Mouse (Mus musculus): ENCODE results near the gene Vamp1.
"Not testable (repeated sequence)": the region's sequence is repeated elsewhere in the genome, so short reads cannot be mapped to it uniquely, and the experiment has no call there.

Vamp1 gene

DNA sequence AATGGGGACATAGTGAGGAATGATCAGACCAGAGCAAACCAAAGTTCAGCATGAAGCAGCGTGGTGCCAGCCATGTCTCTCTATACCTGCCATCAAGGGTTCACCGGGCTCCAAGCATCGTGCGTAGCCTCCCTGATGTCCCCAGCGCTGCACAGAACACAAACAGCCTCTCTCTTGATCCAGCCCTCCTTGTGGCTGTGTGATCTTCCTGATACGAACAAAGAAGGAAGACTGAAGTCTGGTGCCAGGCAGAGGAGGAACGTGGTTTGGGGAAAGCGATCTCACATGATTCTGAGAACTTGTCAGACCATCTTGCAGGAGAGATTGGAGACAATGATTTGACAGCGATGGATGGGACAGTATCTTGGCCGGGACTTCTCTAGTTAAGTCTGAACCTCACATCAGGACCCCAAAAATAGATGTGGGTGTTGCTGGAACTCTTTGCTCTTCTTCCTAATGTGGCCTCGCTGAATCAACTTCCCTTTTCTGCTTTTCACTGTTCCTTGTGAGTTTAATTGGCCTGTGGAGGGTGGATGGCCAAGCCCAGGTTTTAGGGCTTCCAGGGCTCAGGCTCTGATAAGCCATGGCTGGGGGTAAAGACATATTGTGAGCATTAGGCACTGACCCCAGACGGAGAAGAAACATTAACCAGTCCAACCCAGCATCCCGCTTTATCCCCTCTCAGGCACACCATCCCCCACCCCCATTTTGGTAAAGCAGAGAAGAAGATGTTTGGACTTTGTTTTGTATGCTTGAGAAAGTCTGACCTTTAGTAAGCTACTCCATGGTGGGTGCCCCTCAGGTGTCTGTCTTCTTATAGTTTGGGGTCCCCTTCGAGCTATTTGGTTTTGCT lies 38.7 kb downstream of the Vamp1 start:
- DNase-seq = no peak

DNA sequence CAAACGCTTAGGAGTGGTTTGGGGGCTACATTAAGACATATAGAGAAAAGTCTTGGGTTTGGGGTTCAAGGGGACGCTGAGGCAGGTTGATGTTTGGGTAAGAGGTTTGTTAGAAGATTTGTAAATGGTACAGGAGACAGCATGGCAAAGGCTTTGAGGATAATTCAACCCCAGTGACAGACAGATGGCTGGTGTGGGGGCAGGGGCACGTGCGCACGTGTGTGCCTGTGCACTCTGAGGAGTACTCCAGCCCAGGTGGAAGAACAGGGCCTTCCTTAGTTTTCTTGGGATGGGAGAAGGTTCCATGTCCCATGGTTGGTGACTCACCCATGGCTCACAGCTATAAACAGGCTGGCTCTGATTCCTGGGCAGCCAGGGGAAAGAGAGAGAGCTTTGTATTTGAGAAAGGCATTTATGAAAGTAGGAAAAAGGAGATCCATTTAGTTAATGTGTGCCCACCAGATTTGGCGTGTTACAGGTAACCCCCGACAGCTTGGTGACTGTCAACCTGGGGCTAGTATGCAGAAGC lies 40.2 kb downstream of the Vamp1 start:
- no peak for DNase-seq

GRCm38 (mm10) chr6:125256222-125256966 lies 41.0 kb downstream of the Vamp1 start:
- peak; percentile 26 for DNase-seq

- DNase-seq = no peak
Observed at GRCm38 (mm10) chr6:125260006-125260555, 44.7 kb downstream of the Vamp1 start.

- no peak for DNase-seq
Observed at GRCm38 (mm10) chr6:125264219-125264618, 48.9 kb downstream of the Vamp1 start.

DNA sequence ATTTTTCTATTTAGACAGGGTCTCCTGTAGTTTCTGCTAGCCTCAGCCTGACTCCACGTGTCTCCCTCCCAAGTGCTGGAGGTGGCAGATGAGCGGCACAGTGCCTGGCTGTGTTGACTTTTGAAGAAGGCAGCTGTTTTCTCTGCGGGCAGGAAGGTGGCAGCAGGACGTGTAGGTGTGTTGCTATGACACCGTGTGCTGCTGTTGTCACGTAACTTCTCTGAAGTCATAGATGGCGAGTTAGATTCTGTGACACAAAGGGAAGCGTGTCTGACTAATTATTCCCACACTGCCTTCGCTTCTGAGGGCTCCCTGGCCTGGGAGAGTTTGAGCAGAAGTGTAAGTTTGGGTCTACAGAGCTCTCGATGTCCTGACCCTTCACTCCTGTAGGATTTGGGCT lies 49.9 kb downstream of the Vamp1 start:
- no peak for DNase-seq

- DNase-seq = no peak
Observed at GRCm38 (mm10) chr6:125266091-125266490, 50.7 kb downstream of the Vamp1 start.

GRCm38 (mm10) chr6:125266600-125266999 lies 51.2 kb downstream of the Vamp1 start:
- not testable (repeated sequence) for DNase-seq

GRCm38 (mm10) chr6:125267469-125267868 lies 52.1 kb downstream of the Vamp1 start:
- DNase-seq = no peak

- no peak for DNase-seq
Observed at GRCm38 (mm10) chr6:125268799-125269198, 53.4 kb downstream of the Vamp1 start.

DNA sequence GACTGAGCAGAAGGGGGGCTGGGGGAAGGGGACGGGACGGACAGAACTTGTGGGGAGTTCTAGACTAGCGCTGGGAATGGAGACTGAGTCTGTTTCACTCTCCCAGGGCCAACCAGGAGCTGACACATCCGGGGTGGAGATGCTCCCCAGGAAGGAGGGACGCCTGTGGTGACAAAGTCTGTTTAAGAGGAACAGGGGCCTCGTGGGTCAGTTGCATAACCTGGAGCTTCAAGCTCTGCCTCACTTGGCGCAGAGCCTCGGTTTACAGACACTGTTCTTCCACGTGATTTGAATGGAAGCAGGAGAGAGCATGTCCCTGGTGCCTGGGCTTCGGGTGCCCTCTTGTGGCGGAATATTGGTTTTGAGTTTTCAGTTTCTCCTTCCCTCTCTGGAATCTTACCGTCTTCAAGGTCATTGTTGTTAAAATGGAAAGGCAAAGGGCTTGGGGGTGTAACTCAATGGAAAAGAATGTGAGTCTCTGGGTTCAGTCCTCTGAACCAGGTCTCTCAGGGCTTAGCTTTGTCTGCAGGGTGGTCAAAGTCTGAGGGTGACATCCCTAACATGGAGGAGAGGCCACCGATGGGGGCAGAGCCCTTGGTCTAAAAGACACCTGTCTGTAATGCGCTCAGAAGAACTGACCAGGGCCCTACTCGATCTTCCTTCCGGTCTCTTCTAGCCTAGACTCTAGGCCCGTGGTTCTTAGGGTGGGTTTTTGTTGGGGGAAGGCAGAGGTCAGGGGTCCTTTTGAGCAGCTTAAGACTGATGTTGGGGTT lies 56.3 kb downstream of the Vamp1 start:
- DNase-seq = peak; percentile 95

DNA sequence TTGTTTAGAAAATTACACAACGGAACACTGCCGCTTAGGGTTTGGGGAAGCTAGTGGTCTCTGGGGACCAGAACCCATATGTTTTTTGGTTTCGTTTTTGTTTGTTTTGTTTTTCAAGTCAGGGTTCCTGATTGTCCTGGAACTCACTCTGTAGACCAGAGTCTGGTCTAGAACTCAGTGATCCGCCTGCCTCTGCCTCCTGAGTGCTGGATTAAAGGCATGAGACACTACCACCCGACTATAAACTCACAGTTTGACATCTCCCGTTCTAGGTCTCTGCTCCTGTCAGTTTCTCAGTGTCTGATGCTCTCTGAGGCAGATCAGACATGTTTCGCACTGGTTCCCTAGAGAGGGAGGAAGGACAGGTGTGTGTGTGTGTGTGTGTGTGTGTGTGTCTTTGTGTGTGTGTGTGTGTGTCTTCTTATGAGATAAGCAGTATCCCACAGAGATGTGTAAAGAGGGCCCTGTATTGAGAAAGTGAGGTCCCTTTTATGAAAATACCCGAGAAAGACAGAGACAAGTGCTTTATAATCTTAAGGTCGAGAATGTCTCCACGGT lies 57.0 kb downstream of the Vamp1 start:
- DNase-seq = no peak

- DNase-seq = no peak
Observed at GRCm38 (mm10) chr6:125274841-125275563, 59.7 kb downstream of the Vamp1 start.

- no peak for DNase-seq
Observed at GRCm38 (mm10) chr6:125279729-125280128, 64.4 kb downstream of the Vamp1 start.

DNA sequence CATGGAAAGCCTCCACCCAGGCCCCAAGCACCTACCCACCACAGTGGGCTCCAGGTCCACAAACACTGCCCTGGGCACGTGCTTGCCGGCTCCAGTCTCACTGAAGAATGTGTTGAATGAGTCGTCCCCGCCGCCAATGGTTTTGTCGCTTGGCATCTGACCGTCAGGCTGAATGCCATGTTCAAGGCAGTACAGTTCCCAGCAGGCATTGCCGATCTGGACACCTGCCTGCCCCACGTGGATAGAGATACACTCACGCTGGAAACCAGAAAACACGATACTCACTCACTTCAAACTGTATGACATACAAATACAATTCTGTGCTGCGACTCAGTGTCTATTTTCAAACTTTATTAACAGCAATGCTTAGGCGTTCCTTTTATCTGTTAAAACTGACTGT lies 67.4 kb downstream of the Vamp1 start:
- not testable (repeated sequence) for DNase-seq

DNA sequence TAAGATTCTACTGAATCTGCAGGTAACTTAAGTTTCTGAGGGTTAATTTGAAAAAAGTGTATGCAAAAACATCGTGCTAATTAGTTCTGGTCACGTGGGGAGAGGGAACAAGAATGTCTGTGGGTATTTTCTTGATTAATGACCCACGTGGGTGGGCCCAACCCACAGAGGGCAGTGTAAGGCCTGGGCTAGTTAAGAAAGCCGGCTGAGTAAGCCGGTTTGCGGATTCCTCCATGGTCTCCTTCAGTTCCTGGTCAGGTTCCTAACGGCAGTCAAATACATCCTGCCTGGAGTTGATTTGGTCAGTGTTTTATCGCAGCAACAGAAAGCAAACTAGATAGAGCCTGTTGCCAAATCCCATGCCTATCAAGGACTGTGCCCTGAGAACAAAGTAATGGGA lies 68.9 kb downstream of the Vamp1 start:
- DNase-seq = no peak

DNA sequence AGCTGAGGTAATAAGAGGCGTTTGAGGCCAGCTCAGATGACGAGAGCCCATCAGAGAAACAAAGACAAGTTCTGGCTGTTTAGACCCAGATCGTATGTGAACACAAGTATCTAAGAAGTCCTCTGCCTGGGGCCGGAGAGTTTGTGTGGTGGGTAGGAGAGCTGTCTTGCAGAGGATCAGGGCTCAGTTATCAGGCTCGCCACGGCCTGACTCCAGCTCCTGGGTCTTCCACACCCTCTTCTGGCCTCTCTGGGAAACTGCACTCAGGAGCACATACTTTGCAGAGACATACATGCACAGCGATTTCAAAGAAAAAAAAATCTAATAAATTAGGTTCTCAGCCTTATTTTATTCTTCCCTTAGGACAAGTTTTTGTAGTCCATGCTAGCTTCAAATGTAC lies 69.4 kb downstream of the Vamp1 start:
- DNase-seq = no peak

DNA sequence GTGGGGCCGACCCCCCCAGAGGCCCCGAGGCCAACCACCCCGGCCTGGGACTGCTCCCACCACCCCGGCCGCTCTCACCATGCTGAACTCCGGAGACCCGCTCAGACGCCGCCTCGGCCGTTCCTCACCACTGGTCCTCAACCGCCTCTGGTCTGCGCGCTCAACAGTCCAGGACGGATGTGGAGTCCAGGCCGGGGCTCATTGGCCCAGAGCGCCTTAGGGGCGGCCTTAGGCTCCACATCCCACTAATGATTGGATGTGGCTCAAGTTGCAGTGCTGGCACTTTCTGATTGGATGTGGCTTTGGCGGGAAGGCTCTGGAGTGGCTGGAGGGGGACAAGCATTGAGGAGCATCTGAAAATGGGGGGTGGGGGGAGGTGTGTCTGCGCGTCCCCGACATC lies 70.5 kb downstream of the Vamp1 start, which contains the start of gene Tuba3a:
Tuba3a (minus strand) TSS at position 153 of the 400 bp plus-strand sequence.
- DNase-seq = no peak

GRCm38 (mm10) chr6:125286944-125287343 lies 71.6 kb downstream of the Vamp1 start:
- no peak for DNase-seq

DNA sequence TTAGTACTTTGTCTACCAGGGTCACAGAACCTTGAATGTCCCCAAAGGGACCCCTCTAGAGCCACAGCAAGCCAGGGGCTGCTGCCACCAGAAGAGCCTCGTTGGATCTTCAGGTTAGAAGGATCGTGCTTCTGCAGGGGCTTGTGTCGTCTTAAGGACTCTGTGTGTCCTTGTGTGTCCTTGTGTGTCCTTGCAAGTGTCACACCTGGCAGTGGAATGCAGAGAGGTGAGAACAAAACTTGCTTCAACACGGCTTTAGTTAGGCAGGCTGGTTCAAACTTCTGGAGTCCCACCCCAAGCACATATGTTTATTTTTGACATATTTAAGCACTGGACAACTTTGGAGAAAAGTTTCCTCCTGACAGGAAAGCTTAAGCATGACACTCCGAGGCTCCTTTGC lies 73.4 kb downstream of the Vamp1 start:
- no peak for DNase-seq

GRCm38 (mm10) chr6:125291329-125291728 lies 76.0 kb downstream of the Vamp1 start:
- no peak for DNase-seq

DNA sequence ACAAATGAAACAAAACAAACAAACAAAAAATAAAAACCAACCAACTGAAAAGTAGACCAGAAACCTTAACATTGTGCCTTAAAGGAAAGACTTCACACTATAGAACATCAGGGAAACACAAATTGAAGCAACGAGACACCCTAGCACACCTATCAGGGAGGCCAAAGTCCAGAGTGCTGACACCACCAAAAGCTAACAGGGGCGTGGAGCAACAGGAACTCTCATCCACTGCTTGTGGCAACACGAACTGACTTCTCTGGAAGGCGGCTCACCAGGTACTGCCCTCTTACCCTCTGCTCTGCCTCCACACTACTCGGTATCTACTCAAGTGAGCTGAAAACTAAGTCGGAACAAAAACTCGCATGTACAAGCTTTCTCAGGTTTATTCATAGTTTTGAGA lies 76.9 kb downstream of the Vamp1 start:
- no peak for DNase-seq

Measured in cerebellum, adult 8-10 months (tissue).